Mouse (Mus musculus) heart, embryonic 12.5 days (tissue): ENCODE results near the gene Tipin. TPM values are rescaled to one million over a fixed set of nuclear protein-coding genes. Genes with fewer than 3 reads are reported as not detected.
A peak's percentile ranks its signal among the peaks of the same experiment; 100 is the strongest.

Source experiments
- ATAC-seq: fragments of 200-750 bp; cut with Nextera tagmentation; 2 replicates; pipeline ENCODE4 v1.8.0; 2017; ENCODE audit warnings: moderate TSS enrichment, moderate library complexity; ENCODE audit not compliant: insufficient number of reproducible peaks, low FRiP score
- H3K27ac ChIP-seq: fragments of 300-500 bp; sonication (generic); 2 replicates; pipeline ENCODE4 v1.5.1; 2016; ENCODE audit warnings: mild to moderate bottlenecking, moderate library complexity; ENCODE audit not compliant: poor library complexity, severe bottlenecking
- H3K27me3 ChIP-seq: fragments of 300-500 bp; sonication (generic); replicated peaks from 2 replicates; pipeline ENCODE4 v1.6.1; 2016; ENCODE audit warnings: mild to moderate bottlenecking, moderate library complexity
- H3K36me3 ChIP-seq: fragments of 300-500 bp; sonication (generic); 2 replicates; pipeline ENCODE4 v1.6.1; 2016; ENCODE audit warnings: mild to moderate bottlenecking, moderate library complexity
- H3K4me1 ChIP-seq: fragments of 300-500 bp; sonication (generic); replicated peaks from 2 replicates; pipeline ENCODE4 v1.6.1; 2016; ENCODE audit warnings: mild to moderate bottlenecking
- H3K4me2 ChIP-seq: fragments of 300-500 bp; sonication (generic); 2 replicates; pipeline ENCODE4 v1.6.1; 2016; ENCODE audit warnings: mild to moderate bottlenecking, moderate library complexity
- H3K4me3 ChIP-seq: fragments of 300-500 bp; sonication (generic); 2 replicates; pipeline ENCODE4 v1.5.1; 2016; ENCODE audit warnings: mild to moderate bottlenecking
- H3K9ac ChIP-seq: fragments of 300-500 bp; sonication (generic); 2 replicates; pipeline ENCODE4 v1.6.1; 2016; ENCODE audit warnings: mild to moderate bottlenecking, moderate library complexity
- H3K9me3 ChIP-seq: fragments of 300-500 bp; sonication (generic); replicated peaks from 2 replicates; pipeline ENCODE4 v1.6.1; 2016; ENCODE audit warnings: mild to moderate bottlenecking, moderate library complexity
- WGBS: fragments of 180-500 bp; shearing (Covaris S2); methylation state at CpG from one replicate; pipeline ENCODE4 v1.1.7; 2016; 5-methylcytosine and 5-hydroxymethylcytosine counted together
- polyA plus RNA-seq: library from polyadenylated mRNA; unstranded; fragments of >200 nt; fragmentation: Nextera tagmentation; extraction: Ambion mirVana; gene quantifications from 2 replicates; pipeline ENCODE4 v1.2.1, GENCODE M21; 2016

The Tipin gene
- polyA plus RNA-seq, 1 experiment from 2014 or later, result 133 TPM

DNA sequence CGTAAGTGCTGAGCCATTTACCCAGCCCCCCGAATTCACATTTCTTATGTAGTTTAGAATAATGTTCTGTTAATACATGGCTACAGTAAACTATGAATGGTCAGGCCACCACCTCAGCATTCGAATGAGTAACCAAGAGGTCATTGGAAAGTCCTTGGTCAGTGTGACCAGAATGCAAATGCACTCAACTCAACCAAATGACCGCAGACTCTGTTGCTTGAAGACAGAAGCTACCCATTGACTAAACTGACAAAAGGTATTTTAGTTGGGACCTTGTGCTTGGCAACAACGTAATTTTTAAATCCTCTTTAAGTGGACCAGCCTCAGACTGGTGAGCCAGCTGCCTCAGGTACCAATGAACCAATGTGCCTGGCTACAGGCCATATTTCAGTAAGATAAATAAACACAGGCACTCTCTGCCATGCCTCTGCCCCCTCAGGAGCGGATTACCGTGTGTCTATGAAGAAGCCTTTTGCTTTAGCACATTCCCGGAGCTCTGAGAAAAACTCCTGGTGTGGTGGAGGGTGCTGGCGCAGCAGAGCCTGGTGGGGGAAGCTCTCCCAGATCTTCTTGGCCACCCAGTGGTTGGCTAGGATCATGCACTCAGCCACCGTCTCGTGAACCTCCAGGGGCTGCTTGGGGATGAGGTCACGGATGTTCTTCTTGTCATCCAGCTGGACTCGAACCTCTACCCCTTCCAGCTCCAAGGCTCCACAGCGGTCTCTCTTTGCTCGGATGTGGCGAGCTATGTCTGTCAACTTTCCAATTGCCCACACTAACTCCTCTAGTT, 29.8 kb downstream of the Tipin start:
- Histone ChIP-seq H3K36me3 (peaks cover 67% of the 10 kb centered on the region), H3K4me2 (no peak overlapping the region)
- 69% methylated on average over 16 of the region's 16 CpGs for WGBS

DNA sequence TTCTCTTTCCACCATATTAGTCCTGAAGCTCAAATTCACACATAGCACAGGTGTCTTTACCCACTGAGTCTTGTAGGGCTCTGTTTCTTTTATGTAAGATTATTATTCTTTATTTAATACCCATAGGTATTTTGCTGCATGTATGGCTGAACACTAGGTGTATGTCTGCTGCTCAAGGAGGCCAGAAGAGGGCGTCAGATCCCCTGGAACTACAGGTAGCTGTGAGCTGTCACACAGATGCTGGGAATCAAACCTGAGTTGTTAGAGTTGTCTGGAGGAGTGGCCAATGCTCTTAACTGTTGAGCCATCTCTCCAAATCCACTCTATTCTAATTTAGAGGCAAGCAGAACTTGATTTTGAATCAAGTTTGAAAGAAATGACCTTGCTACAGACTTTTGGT, 30.7 kb downstream of the Tipin start:
- no peak overlapping the region for H3K27ac ChIP-seq
- WGBS, result 24% methylated on average over 1 of the region's 1 CpGs
- H3K4me2 ChIP-seq, result no peak overlapping the region
- H3K36me3 ChIP-seq, result peaks cover 65% of the 10 kb centered on the region
- no peaks in the 10 kb centered on the region for H3K4me1 ChIP-seq
- no peaks in the 10 kb centered on the region for H3K9me3 ChIP-seq
- no peak for ATAC-seq
- no peak overlapping the region for H3K4me3 ChIP-seq
- no peak overlapping the region for H3K9ac ChIP-seq
- no peaks in the 10 kb centered on the region for H3K27me3 ChIP-seq

More for the DNA sequence above, 29.8 kb downstream of the Tipin start:
- Histone ChIP-seq H3K9ac (no peak overlapping the region), H3K4me1 (no peaks in the 10 kb centered on the region), H3K27me3 (no peaks in the 10 kb centered on the region), H3K9me3 (no peaks in the 10 kb centered on the region), H3K27ac (no peak overlapping the region), H3K4me3 (no peak overlapping the region)
- ATAC-seq, result no peak

DNA sequence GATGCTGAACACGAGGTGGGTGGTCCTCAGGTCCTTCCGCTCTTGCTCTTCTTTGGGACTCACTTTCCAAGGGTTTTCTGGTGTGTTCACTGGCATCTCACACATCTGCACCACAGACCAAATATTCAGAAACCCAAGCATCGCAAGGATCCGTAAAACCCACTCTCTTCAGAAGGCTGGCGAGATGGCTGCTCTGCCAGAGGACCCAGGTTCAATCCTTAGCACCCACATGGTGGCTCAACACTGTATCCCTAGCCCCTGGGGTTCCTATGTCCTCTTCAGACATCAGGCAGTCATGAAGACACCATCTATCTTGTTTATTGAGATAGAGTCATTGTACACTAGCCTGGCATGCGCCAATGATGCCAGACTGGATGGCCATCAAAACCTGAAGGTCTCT, 33.3 kb downstream of the Tipin start:
- Histone ChIP-seq H3K9ac (no peak overlapping the region), H3K27me3 (no peaks in the 10 kb centered on the region), H3K27ac (no peak overlapping the region), H3K9me3 (no peaks in the 10 kb centered on the region), H3K4me3 (no peak overlapping the region), H3K4me1 (no peaks in the 10 kb centered on the region), H3K36me3 (peaks cover 76% of the 10 kb centered on the region), H3K4me2 (no peak overlapping the region)
- ATAC-seq, result no peak
- 95% methylated on average over 6 of the region's 6 CpGs for WGBS

- H3K9me3 ChIP-seq, result no peaks in the 10 kb centered on the region
- peaks cover 79% of the 10 kb centered on the region for H3K36me3 ChIP-seq
- no peak for ATAC-seq
- H3K27me3 ChIP-seq, result no peaks in the 10 kb centered on the region
- H3K4me1 ChIP-seq, result no peaks in the 10 kb centered on the region
- H3K4me2 ChIP-seq, result no peak overlapping the region
- no peak overlapping the region for H3K4me3 ChIP-seq
- H3K9ac ChIP-seq, result no peak overlapping the region
- no peak overlapping the region for H3K27ac ChIP-seq
- WGBS, result 93% methylated on average over 5 of the region's 5 CpGs
Observed at GRCm38 (mm10) chr9:64316986-64317385, 35.6 kb downstream of the Tipin start.

DNA sequence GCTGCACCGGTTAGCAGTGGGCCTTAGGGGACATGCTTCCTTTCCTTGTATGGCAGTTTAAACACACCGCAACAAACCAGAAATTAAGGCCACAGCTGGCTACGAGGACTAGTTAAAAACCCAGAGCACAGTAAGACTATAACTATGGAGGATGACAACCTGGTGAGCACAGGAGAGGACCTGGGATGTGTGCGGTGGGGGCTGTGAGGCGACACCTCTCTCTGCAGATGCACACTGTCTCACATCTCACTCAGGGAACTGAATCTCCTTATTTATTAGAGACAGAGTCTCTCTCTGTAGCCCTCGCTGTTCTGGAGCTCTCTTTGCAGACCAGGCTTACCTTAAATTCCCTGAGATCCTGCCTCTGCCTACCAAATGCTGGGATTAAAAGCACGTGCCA, 42.6 kb downstream of the Tipin start:
- WGBS, result 89% methylated on average over 7 of the region's 7 CpGs
- peaks cover 81% of the 10 kb centered on the region for H3K36me3 ChIP-seq
- peaks cover 5% of the 10 kb centered on the region; the same call in 1 of the 2 replicates for H3K4me1 ChIP-seq
- H3K27me3 ChIP-seq, result no peaks in the 10 kb centered on the region
- H3K27ac ChIP-seq, result no peak overlapping the region
- H3K4me3 ChIP-seq, result no peak overlapping the region
- no peaks in the 10 kb centered on the region for H3K9me3 ChIP-seq
- no peak for ATAC-seq
- H3K9ac ChIP-seq, result no peak overlapping the region
- no peak overlapping the region for H3K4me2 ChIP-seq

DNA sequence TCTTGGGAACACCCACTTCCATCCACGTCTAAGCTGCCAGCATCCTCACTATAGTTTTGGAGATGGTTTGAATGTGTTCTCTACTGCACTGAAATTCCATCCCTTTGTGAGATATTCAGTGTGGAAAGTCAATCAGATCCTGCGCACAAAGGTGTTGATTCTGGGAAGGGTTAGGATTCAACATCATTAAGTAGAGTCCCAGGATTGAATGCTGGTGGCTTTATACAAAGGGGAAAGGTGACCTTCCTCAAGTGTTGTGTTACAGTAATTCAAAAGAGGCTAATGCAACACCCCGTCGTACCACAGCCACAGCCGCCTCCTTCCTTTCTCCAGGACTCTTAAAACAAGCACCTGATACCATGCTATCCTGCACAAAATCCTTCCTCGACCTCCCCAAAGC, 54.4 kb downstream of the Tipin start:
- Histone ChIP-seq H3K4me1 (peaks cover 17% of the 10 kb centered on the region), H3K9ac (no peak overlapping the region), H3K27me3 (no peaks in the 10 kb centered on the region), H3K4me3 (no peak overlapping the region), H3K9me3 (no peaks in the 10 kb centered on the region), H3K4me2 (no peak overlapping the region), H3K36me3 (peaks cover 29% of the 10 kb centered on the region), H3K27ac (no peak overlapping the region)
- 81% methylated on average over 6 of the region's 6 CpGs for WGBS
- no peak for ATAC-seq

- no peaks in the 10 kb centered on the region for H3K27me3 ChIP-seq
- peaks cover 8% of the 10 kb centered on the region for H3K4me1 ChIP-seq
- WGBS, result 43% methylated on average over 8 of the region's 8 CpGs
- no peaks in the 10 kb centered on the region for H3K9me3 ChIP-seq
- H3K4me3 ChIP-seq, result peak overlapping the region; percentile 70; the same call in 1 of the 2 replicates
- H3K9ac ChIP-seq, result peak overlapping the region; percentile 96; the same call in 1 of the 2 replicates
- peak overlapping the region; percentile 99; the same call in 1 of the 2 replicates for H3K27ac ChIP-seq
- H3K4me2 ChIP-seq, result peak overlapping the region; percentile 74
- H3K36me3 ChIP-seq, result peaks cover 21% of the 10 kb centered on the region
- ATAC-seq, result no peak
Observed at GRCm38 (mm10) chr9:64339361-64339760, 58.0 kb downstream of the Tipin start.

DNA sequence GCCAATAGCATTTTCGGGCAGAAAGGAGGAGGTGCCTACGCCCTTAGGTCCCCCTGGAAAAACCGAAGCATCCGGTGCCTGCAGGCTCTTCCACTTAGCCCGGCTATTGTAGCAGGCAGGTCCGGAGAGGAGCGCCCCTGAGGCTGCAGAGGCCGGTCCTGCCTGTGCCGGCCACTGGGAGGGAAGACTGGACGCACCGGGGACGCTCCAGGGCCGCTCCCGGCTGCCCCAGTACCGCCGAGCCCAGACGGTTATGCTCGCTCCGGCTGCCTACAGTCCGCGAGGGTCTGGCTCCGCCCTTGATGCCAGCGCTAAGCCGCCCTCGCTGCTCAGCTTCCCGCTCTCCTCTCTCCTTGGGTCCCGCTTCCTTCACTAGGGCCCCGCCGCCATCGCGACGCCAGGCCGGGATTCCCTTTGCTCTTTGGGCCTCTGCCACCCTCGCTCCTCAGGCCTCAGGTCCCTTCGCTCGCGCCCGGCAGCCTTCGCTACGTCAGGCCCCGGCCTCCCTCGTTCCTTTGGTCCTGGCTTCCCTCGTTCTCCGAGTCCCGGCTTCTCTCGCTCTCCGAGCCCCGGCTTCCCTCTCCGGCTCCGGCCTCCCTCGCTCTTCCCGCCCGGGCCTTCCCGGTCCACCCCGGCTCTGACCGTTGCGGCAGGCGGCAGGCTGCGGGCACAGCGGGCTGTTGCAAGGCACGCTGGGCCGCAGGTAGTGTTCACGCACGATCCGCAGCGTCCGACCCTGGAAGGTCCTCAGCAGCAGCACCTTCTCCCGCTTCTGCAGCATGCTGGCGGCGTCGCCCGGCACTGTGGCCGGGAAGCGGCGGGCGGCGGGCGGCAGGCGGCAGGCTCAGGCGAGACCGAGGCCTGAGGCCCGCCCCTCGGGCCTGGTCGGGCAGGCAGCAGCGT, 59.2 kb downstream of the Tipin start:
- peak; percentile 85 for ATAC-seq
- Histone ChIP-seq H3K27ac (peak overlapping the region; percentile 99), H3K4me2 (peak overlapping the region; percentile 74), H3K9ac (peak overlapping the region; percentile 96), H3K36me3 (peaks cover 18% of the 10 kb centered on the region), H3K4me1 (peaks cover 8% of the 10 kb centered on the region), H3K4me3 (peak overlapping the region; percentile 70), H3K9me3 (no peaks in the 10 kb centered on the region), H3K27me3 (no peaks in the 10 kb centered on the region)
- WGBS, result under 1% methylated on average over 85 of the region's 85 CpGs

GRCm38 (mm10) chr9:64341254-64341566, 59.8 kb downstream of the Tipin start, which contains the start of gene Dis3l:
Gene Dis3l (minus strand): TSS chr9:64341288.
- Histone ChIP-seq H3K27me3 (no peaks in the 10 kb centered on the region), H3K9ac (peak within 1 kb of the TSS; percentile 96), H3K9me3 (no peaks in the 10 kb centered on the region), H3K36me3 (peaks cover 12% of the 10 kb centered on the region), H3K4me1 (peaks cover 8% of the 10 kb centered on the region), H3K27ac (peak within 1 kb of the TSS; percentile 99), H3K4me2 (peak within 1 kb of the TSS; percentile 74), H3K4me3 (peak within 1 kb of the TSS; percentile 70)
- peak; percentile 1; the same call in 1 of the 2 replicates for ATAC-seq
- 11% methylated on average over 16 of the region's 16 CpGs for WGBS

GRCm38 (mm10) chr9:64341671-64342070, 60.3 kb downstream of the Tipin start:
- H3K4me3 ChIP-seq, result peak overlapping the region; percentile 70
- 84% methylated on average over 8 of the region's 8 CpGs for WGBS

DNA sequence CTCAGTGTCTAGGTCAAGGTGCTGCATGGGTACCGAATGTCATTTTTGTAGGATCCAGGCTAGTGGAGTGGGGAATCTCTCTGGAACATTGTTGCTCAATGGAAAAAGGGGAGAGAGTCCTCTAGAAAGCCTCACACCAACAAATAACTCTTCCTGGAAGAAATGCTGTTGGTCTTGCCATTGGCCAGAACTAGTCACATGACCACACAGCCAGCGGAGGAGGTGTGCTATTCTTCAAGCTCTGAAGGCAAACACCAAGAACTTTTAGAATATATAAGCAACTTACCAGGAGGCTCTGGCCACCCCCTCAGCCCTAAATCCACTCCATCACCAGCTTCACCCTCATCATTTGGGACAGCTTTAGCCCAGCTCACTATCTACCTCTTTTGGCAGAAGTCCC, 62.3 kb downstream of the Tipin start:
- 87% methylated on average over 2 of the region's 2 CpGs for WGBS
- ATAC-seq, result no peak

More at GRCm38 (mm10) chr9:64341671-64342070, 60.3 kb downstream of the Tipin start:
- peak overlapping the region; percentile 74 for H3K4me2 ChIP-seq
- no peaks in the 10 kb centered on the region for H3K9me3 ChIP-seq
- peak overlapping the region; percentile 99; the same call in 1 of the 2 replicates for H3K27ac ChIP-seq
- no peak overlapping the region for H3K9ac ChIP-seq
- no peaks in the 10 kb centered on the region for H3K27me3 ChIP-seq
- no peak for ATAC-seq
- peaks cover 8% of the 10 kb centered on the region for H3K4me1 ChIP-seq
- peaks cover 7% of the 10 kb centered on the region for H3K36me3 ChIP-seq

More for the DNA sequence above, 62.3 kb downstream of the Tipin start:
- peaks cover 8% of the 10 kb centered on the region for H3K4me1 ChIP-seq
- no peaks in the 10 kb centered on the region for H3K27me3 ChIP-seq
- no peaks in the 10 kb centered on the region for H3K9me3 ChIP-seq
- H3K27ac ChIP-seq, result no peak overlapping the region
- H3K9ac ChIP-seq, result no peak overlapping the region
- H3K36me3 ChIP-seq, result no peaks in the 10 kb centered on the region
- no peak overlapping the region for H3K4me3 ChIP-seq
- no peak overlapping the region for H3K4me2 ChIP-seq
